Mouse (Mus musculus): ENCODE measurements around the gene Vsnl1.

GRCm38 (mm10) chr12:11392525-11392924 is 43.9 kb downstream of the Vsnl1 start:
- TF ChIP-seq CTCF (IDR thresholded peaks at IDR 0.05; ENCODE audit: borderline replicate concordance, insufficient read depth, low read length) (no peak), POLR2A (IDR thresholded peaks at IDR 0.05; ENCODE audit: low read depth, low read length) (no peak)

Data from embryonic fibroblast, embryonic 13.5 days (primary cell).